Mouse (Mus musculus): ENCODE data around the gene Pmpca.

The Pmpca gene

GRCm38 (mm10) chr2:26387713-26388112 lies 1.4 kb upstream of the Pmpca start:
- peak overlapping the region; percentile 97 for H3K4me3 ChIP-seq (replicated peaks; ENCODE audit: low read length)
- H3K36me3 ChIP-seq (ENCODE audit: insufficient read depth, low read length): peaks cover 82% of the 10 kb centered on the region
- no peak for TF ChIP-seq CTCF (conservative IDR thresholded peaks at IDR 0.05; ENCODE audit: low read length)
- TF ChIP-seq POU5F1 (IDR thresholded peaks at IDR 0.05; ENCODE audit: borderline replicate concordance, low read length): no peak
- no peak for TF ChIP-seq NANOG (IDR thresholded peaks at IDR 0.05; ENCODE audit: borderline replicate concordance, low read length)
- H3K27me3 ChIP-seq (ENCODE audit: insufficient read depth, low read length): no peaks in the 10 kb centered on the region
- H3K9me3 ChIP-seq (ENCODE audit: low read length): no peaks in the 10 kb centered on the region
- peaks cover 31% of the 10 kb centered on the region for H3K4me1 ChIP-seq (replicated peaks; ENCODE audit: low read depth, low read length)

GRCm38 (mm10) chr2:26388682-26389153 lies 421 bp upstream of the Pmpca start:
- H3K27me3 ChIP-seq (ENCODE audit: insufficient read depth, low read length): no peaks in the 10 kb centered on the region
- TF ChIP-seq CTCF (conservative IDR thresholded peaks at IDR 0.05; ENCODE audit: low read length): no peak
- no peak for TF ChIP-seq POU5F1 (IDR thresholded peaks at IDR 0.05; ENCODE audit: borderline replicate concordance, low read length)
- no peak for TF ChIP-seq NANOG (IDR thresholded peaks at IDR 0.05; ENCODE audit: borderline replicate concordance, low read length)
- H3K9me3 ChIP-seq (ENCODE audit: low read length): no peaks in the 10 kb centered on the region
- H3K4me1 ChIP-seq (replicated peaks; ENCODE audit: low read depth, low read length): peaks cover 31% of the 10 kb centered on the region
- H3K4me3 ChIP-seq (replicated peaks; ENCODE audit: low read length): peak overlapping the region; percentile 97
- H3K36me3 ChIP-seq (ENCODE audit: insufficient read depth, low read length): peaks cover 82% of the 10 kb centered on the region

- Histone ChIP-seq H3K4me3 (replicated peaks; ENCODE audit: low read length) (0 out of 2 replicates have a peak overlapping the region, but pooled peaks have one; percentile 97), H3K36me3 (ENCODE audit: insufficient read depth, low read length) (peaks cover 82% of the 10 kb centered on the region), H3K9me3 (ENCODE audit: low read length) (no peaks in the 10 kb centered on the region), H3K27me3 (ENCODE audit: insufficient read depth, low read length) (no peaks in the 10 kb centered on the region), H3K4me1 (replicated peaks; ENCODE audit: low read depth, low read length) (peaks cover 31% of the 10 kb centered on the region)
- no peak for TF ChIP-seq CTCF (conservative IDR thresholded peaks at IDR 0.05; ENCODE audit: low read length)
- no peak for TF ChIP-seq NANOG (IDR thresholded peaks at IDR 0.05; ENCODE audit: borderline replicate concordance, low read length)
- no peak for TF ChIP-seq POU5F1 (IDR thresholded peaks at IDR 0.05; ENCODE audit: borderline replicate concordance, low read length)
These were observed 1.8 kb downstream of the Pmpca start for GRCm38 (mm10) chr2:26390954-26391353.

GRCm38 (mm10) chr2:26391617-26392016 lies 2.5 kb downstream of the Pmpca start:
- TF ChIP-seq CTCF (conservative IDR thresholded peaks at IDR 0.05; ENCODE audit: low read length) (no peak), NANOG (IDR thresholded peaks at IDR 0.05; ENCODE audit: borderline replicate concordance, low read length) (no peak), POU5F1 (IDR thresholded peaks at IDR 0.05; ENCODE audit: borderline replicate concordance, low read length) (no peak)
- H3K27me3 ChIP-seq (ENCODE audit: insufficient read depth, low read length): no peaks in the 10 kb centered on the region
- H3K4me1 ChIP-seq (replicated peaks; ENCODE audit: low read depth, low read length): peaks cover 31% of the 10 kb centered on the region
- peaks cover 82% of the 10 kb centered on the region for H3K36me3 ChIP-seq (ENCODE audit: insufficient read depth, low read length)
- H3K4me3 ChIP-seq (replicated peaks; ENCODE audit: low read length): no peak overlapping the region
- no peaks in the 10 kb centered on the region for H3K9me3 ChIP-seq (ENCODE audit: low read length)

DNA sequence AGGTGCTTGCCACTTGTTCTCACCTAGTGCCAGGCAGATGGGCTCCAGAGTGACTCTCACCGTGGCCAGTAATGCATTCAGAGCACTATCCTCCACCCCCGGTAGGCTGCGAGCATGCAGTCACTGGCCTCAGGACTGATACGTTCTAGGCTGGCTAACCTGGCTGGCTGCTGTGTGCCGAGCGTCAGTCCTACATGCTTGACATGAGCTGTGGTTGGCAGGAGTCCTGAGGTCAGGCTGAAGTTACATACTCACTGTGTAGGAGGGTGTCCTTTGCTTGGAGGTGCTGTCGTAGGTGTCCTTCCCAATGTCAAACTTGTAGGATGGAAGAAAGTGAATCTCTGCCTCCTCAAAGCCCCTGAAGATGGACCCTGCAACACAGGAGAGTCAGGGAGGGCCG lies 9.8 kb downstream of the Pmpca start:
- Histone ChIP-seq H3K4me3 (replicated peaks; ENCODE audit: low read length) (no peak overlapping the region), H3K27me3 (ENCODE audit: insufficient read depth, low read length) (no peaks in the 10 kb centered on the region), H3K36me3 (ENCODE audit: insufficient read depth, low read length) (peaks cover 86% of the 10 kb centered on the region), H3K9me3 (ENCODE audit: low read length) (no peaks in the 10 kb centered on the region), H3K4me1 (replicated peaks; ENCODE audit: low read depth, low read length) (peaks cover 15% of the 10 kb centered on the region)
- TF ChIP-seq NANOG (IDR thresholded peaks at IDR 0.05; ENCODE audit: borderline replicate concordance, low read length): no peak
- no peak for TF ChIP-seq CTCF (conservative IDR thresholded peaks at IDR 0.05; ENCODE audit: low read length)
- no peak for TF ChIP-seq POU5F1 (IDR thresholded peaks at IDR 0.05; ENCODE audit: borderline replicate concordance, low read length)

DNA sequence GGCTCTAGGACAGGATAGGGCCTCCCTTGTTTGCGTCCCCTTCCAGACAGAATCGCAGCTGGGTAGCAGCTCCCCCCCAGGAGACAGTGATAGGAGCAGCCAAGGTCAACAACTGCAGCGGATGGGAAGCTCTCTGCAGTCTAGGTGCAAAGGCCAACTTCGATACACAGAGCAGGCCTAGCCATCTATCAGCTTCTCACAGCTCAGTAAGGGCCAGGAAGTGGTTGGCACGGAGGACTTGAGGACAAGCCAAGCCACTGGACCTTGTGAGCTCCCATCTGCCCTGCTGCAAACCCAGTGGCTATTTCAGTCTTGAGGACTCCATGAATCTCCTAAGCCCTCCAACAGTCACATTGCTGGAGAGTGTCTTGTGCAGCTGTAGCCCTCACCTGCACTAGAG lies 10.5 kb downstream of the Pmpca start:
- Histone ChIP-seq H3K27me3 (ENCODE audit: insufficient read depth, low read length) (no peaks in the 10 kb centered on the region), H3K9me3 (ENCODE audit: low read length) (no peaks in the 10 kb centered on the region), H3K4me1 (replicated peaks; ENCODE audit: low read depth, low read length) (peaks cover 15% of the 10 kb centered on the region), H3K4me3 (replicated peaks; ENCODE audit: low read length) (no peak overlapping the region), H3K36me3 (ENCODE audit: insufficient read depth, low read length) (peaks cover 79% of the 10 kb centered on the region)
- TF ChIP-seq CTCF (conservative IDR thresholded peaks at IDR 0.05; ENCODE audit: low read length) (no peak), POU5F1 (IDR thresholded peaks at IDR 0.05; ENCODE audit: borderline replicate concordance, low read length) (no peak), NANOG (IDR thresholded peaks at IDR 0.05; ENCODE audit: borderline replicate concordance, low read length) (no peak)

DNA sequence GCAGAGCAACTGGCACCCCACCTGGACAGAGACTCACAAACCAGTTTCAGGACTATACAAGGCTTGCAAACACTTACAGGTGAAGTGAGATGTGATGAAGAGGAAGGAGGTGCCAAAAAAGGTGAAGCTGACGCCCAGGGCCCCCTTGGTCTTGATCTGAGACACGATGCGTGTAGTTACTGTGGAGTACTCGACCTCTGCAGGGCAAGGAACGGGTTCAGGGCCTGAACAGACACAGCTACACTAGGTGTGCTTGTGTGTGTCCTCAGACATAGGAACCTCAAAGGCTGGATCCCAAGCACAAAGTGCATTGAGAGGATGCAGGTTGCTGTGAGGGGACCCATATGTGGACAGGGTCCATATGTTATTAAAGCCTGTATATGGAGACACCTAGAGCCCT lies 11.2 kb downstream of the Pmpca start:
- TF ChIP-seq CTCF (conservative IDR thresholded peaks at IDR 0.05; ENCODE audit: low read length) (no peak), POU5F1 (IDR thresholded peaks at IDR 0.05; ENCODE audit: borderline replicate concordance, low read length) (no peak), NANOG (IDR thresholded peaks at IDR 0.05; ENCODE audit: borderline replicate concordance, low read length) (no peak)
- Histone ChIP-seq H3K36me3 (ENCODE audit: insufficient read depth, low read length) (peaks cover 72% of the 10 kb centered on the region), H3K27me3 (ENCODE audit: insufficient read depth, low read length) (no peaks in the 10 kb centered on the region), H3K4me3 (replicated peaks; ENCODE audit: low read length) (no peak overlapping the region), H3K9me3 (ENCODE audit: low read length) (no peaks in the 10 kb centered on the region), H3K4me1 (replicated peaks; ENCODE audit: low read depth, low read length) (peaks cover 17% of the 10 kb centered on the region)

DNA sequence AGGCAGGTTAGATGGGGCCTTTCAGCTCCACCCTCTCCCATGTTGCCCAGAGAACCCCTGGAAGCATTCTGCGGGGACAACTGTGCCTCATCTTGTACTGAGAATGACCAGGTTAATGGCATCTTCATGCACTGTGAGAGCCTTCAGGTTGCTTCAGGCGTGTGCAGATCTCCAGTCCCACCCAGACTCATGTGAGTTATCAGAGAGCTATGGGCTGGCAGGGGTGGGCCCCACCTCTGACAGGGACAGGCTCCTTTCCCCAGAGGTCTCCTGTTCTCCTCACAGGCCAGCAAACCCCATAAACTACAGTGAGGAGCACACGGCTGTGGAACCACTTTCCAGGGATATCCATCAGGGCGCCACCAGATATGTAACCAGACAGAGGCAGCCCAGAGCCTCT lies 11.9 kb downstream of the Pmpca start:
- Histone ChIP-seq H3K9me3 (ENCODE audit: low read length) (no peaks in the 10 kb centered on the region), H3K27me3 (ENCODE audit: insufficient read depth, low read length) (no peaks in the 10 kb centered on the region), H3K36me3 (ENCODE audit: insufficient read depth, low read length) (peaks cover 69% of the 10 kb centered on the region), H3K4me1 (replicated peaks; ENCODE audit: low read depth, low read length) (peaks cover 17% of the 10 kb centered on the region), H3K4me3 (replicated peaks; ENCODE audit: low read length) (no peak overlapping the region)
- TF ChIP-seq CTCF (conservative IDR thresholded peaks at IDR 0.05; ENCODE audit: low read length) (no peak), POU5F1 (IDR thresholded peaks at IDR 0.05; ENCODE audit: borderline replicate concordance, low read length) (no peak), NANOG (IDR thresholded peaks at IDR 0.05; ENCODE audit: borderline replicate concordance, low read length) (no peak)

DNA sequence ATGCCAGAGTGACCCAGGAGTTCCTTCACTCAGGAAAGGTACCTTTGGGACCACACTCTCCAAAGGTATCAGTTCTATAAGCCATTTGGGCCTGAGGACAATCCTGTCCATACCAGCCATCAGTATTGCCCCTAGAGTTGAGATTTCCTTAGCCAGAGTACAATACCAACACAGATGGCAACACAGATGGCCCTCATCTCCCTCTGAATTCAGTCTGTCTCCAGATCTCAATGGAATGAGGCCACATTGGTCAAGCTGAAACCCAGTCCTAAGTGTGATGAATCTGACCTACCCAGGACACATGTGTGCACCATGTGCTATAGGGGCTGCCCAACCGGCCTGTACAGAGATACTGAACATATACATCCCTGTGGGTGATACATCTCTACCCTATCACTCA lies 13.1 kb downstream of the Pmpca start:
- Histone ChIP-seq H3K4me1 (replicated peaks; ENCODE audit: low read depth, low read length) (peaks cover 15% of the 10 kb centered on the region), H3K9me3 (ENCODE audit: low read length) (no peaks in the 10 kb centered on the region), H3K36me3 (ENCODE audit: insufficient read depth, low read length) (peaks cover 69% of the 10 kb centered on the region), H3K4me3 (replicated peaks; ENCODE audit: low read length) (no peak overlapping the region), H3K27me3 (ENCODE audit: insufficient read depth, low read length) (no peaks in the 10 kb centered on the region)
- no peak for TF ChIP-seq POU5F1 (IDR thresholded peaks at IDR 0.05; ENCODE audit: borderline replicate concordance, low read length)
- TF ChIP-seq NANOG (IDR thresholded peaks at IDR 0.05; ENCODE audit: borderline replicate concordance, low read length): no peak
- no peak for TF ChIP-seq CTCF (conservative IDR thresholded peaks at IDR 0.05; ENCODE audit: low read length)
